Mouse (Mus musculus): ENCODE data around the gene Arpc3. TPM values are rescaled to one million over a fixed set of nuclear protein-coding genes. Genes with fewer than 3 reads are reported as not detected.

The Arpc3 gene
- polyA plus RNA-seq, 1 experiment from 2014 or later: 129 TPM

GRCm38 (mm10) chr5:122400628-122401302 lies 9.1 kb downstream of the Arpc3 start:
- no peak for ATAC-seq (ENCODE audit: insufficient number of reproducible peaks, low FRiP score, low TSS enrichment, low read depth)

GRCm38 (mm10) chr5:122401303-122401640 lies 9.6 kb downstream of the Arpc3 start:
- Histone ChIP-seq H3K4me1 (no peaks in the 10 kb centered on the region), H3K9me3 (replicated peaks) (no peaks in the 10 kb centered on the region), H3K27me3 (no peaks in the 10 kb centered on the region), H3K4me3 (replicated peaks) (no peak overlapping the region), H3K4me2 (replicated peaks) (no peak overlapping the region), H3K9ac (no peak overlapping the region), H3K36me3 (peaks cover 83% of the 10 kb centered on the region), H3K27ac (replicated peaks) (no peak overlapping the region)
- 22% methylated on average over 8 of the region's 8 CpGs for WGBS
- no peak for ATAC-seq (ENCODE audit: insufficient number of reproducible peaks, low FRiP score, low TSS enrichment, low read depth)

More at GRCm38 (mm10) chr5:122400628-122401302, 9.1 kb downstream of the Arpc3 start:
- Histone ChIP-seq H3K9ac (no peak overlapping the region), H3K4me2 (replicated peaks) (no peak overlapping the region), H3K9me3 (replicated peaks) (no peaks in the 10 kb centered on the region), H3K4me3 (replicated peaks) (no peak overlapping the region), H3K4me1 (no peaks in the 10 kb centered on the region), H3K27ac (replicated peaks) (no peak overlapping the region), H3K36me3 (peaks cover 78% of the 10 kb centered on the region), H3K27me3 (no peaks in the 10 kb centered on the region)
- 76% methylated on average over 18 of the region's 18 CpGs for WGBS

DNA sequence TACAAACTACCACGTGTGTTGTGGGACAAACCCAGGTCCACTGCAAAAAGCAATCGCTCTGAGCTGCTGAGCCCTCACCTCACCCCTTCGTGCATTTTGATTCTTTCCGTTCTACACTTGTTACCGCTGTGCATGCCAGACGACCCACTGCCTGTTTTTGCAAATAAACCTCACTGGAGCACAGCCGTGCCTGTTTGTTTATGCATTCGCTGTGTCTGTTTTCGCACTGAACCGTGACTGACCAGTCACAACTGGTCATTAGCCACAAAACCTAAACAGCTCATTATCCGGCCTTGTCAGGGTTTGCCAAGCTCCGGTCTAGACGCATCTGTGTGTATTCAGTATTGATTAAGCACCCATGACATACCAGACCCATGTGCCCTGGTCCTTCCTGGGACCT lies 10.5 kb downstream of the Arpc3 start:
- Histone ChIP-seq H3K4me1 (no peaks in the 10 kb centered on the region), H3K27me3 (no peaks in the 10 kb centered on the region), H3K4me3 (replicated peaks) (no peak overlapping the region), H3K4me2 (replicated peaks) (no peak overlapping the region), H3K9ac (no peak overlapping the region), H3K27ac (replicated peaks) (no peak overlapping the region), H3K9me3 (replicated peaks) (no peaks in the 10 kb centered on the region), H3K36me3 (peaks cover 85% of the 10 kb centered on the region)
- WGBS: 81% methylated on average over 13 of the region's 13 CpGs
- no peak for ATAC-seq (ENCODE audit: insufficient number of reproducible peaks, low FRiP score, low TSS enrichment, low read depth)

- H3K4me1 ChIP-seq: no peaks in the 10 kb centered on the region
- no peak overlapping the region for H3K9ac ChIP-seq
- peaks cover 83% of the 10 kb centered on the region for H3K36me3 ChIP-seq
- no peaks in the 10 kb centered on the region for H3K9me3 ChIP-seq (replicated peaks)
- H3K27ac ChIP-seq (replicated peaks): no peak overlapping the region
- no peak for ATAC-seq (ENCODE audit: insufficient number of reproducible peaks, low FRiP score, low TSS enrichment, low read depth)
- H3K4me3 ChIP-seq (replicated peaks): no peak overlapping the region
- H3K27me3 ChIP-seq: no peaks in the 10 kb centered on the region
- no peak overlapping the region for H3K4me2 ChIP-seq (replicated peaks)
- WGBS: 81% methylated on average over 5 of the region's 5 CpGs
Observed at GRCm38 (mm10) chr5:122402772-122403171, 11.1 kb downstream of the Arpc3 start.

DNA sequence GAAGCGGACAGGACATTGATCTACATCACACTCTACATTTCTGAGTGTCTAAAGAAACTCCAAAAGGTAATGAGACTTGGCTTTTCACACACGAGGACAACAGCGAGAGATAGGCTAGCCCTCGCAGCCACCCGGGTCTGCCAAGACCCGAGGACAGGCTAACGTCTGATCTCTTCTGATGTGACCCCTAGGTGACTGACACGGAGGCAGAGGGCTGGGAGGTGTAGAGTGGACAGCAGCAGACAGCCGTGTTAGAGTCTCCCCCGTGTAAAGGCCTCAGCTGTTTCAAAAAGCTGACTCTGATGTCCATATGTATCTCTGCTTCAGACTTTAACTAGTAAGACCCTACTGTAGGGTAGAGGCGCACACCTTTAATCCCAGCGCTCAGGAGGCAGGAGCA lies 11.7 kb downstream of the Arpc3 start:
- WGBS: 89% methylated on average over 12 of the region's 12 CpGs
- Histone ChIP-seq H3K9me3 (replicated peaks) (no peaks in the 10 kb centered on the region), H3K27ac (replicated peaks) (no peak overlapping the region), H3K4me1 (no peaks in the 10 kb centered on the region), H3K4me2 (replicated peaks) (no peak overlapping the region), H3K36me3 (peaks cover 79% of the 10 kb centered on the region), H3K9ac (no peak overlapping the region), H3K4me3 (replicated peaks) (no peak overlapping the region), H3K27me3 (no peaks in the 10 kb centered on the region)
- no peak for ATAC-seq (ENCODE audit: insufficient number of reproducible peaks, low FRiP score, low TSS enrichment, low read depth)

GRCm38 (mm10) chr5:122405537-122405936 lies 13.9 kb downstream of the Arpc3 start:
- no peaks in the 10 kb centered on the region for H3K9me3 ChIP-seq (replicated peaks)
- H3K4me3 ChIP-seq (replicated peaks): no peak overlapping the region
- H3K4me2 ChIP-seq (replicated peaks): no peak overlapping the region
- no peak overlapping the region for H3K9ac ChIP-seq
- H3K36me3 ChIP-seq: peaks cover 78% of the 10 kb centered on the region
- H3K27me3 ChIP-seq: no peaks in the 10 kb centered on the region
- no peak overlapping the region for H3K27ac ChIP-seq (replicated peaks)
- no peaks in the 10 kb centered on the region for H3K4me1 ChIP-seq
- ATAC-seq (ENCODE audit: insufficient number of reproducible peaks, low FRiP score, low TSS enrichment, low read depth): no peak
- WGBS: 92% methylated on average over 10 of the region's 10 CpGs

DNA sequence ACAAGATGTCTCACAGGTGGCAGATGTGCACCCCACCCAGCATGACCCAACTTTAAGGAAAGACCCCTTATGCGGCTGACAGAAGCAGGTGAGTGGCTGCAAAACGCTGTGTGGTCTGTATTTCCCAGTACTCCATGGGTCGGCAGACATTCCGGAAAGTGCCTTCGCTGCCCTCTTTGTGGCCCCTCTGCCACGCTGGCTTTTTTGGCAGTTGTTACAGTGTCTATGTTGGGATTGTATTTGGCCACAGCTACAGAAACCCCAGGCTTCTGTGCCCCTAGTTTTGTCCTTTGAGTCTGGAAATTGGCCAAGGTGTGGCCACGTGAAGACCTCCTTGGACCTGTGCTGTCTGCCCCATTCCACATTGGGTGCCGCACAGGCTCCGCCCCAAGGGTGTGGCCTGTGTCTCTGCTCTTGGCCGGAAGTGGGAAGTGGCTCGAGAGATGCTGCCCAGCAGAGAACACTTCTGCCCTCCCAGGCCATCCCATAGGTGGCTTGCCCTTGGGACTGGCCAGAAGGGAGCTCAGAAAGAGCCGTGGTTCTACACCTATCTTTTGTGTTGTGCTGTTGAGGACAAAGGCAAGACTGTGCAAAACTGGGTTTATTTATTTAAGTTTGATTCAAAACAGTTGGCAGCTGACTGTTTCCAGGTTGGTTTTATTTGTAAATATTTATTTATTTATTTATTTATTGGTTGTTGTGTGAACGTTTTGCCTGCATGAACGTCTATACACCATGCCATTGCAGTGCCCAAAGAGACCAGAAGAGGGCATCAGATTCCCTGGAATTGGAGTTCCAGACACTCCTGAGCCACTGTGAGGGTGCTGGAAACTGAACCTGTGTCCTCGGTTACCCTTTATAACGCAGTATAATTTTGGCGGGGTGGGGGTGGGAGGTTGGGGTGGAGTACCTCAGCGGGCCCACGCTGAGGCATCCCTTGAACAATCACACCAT lies 18.3 kb downstream of the Arpc3 start:
- no peak overlapping the region for H3K4me2 ChIP-seq (replicated peaks)
- H3K9me3 ChIP-seq (replicated peaks): no peaks in the 10 kb centered on the region
- H3K4me1 ChIP-seq: peaks cover 2% of the 10 kb centered on the region; the same call in 1 of the 2 replicates
- H3K27ac ChIP-seq (replicated peaks): no peak overlapping the region
- WGBS: 86% methylated on average over 19 of the region's 19 CpGs
- no peak for ATAC-seq (ENCODE audit: insufficient number of reproducible peaks, low FRiP score, low TSS enrichment, low read depth)
- H3K27me3 ChIP-seq: no peaks in the 10 kb centered on the region
- no peak overlapping the region for H3K4me3 ChIP-seq (replicated peaks)
- H3K9ac ChIP-seq: no peak overlapping the region
- H3K36me3 ChIP-seq: peaks cover 39% of the 10 kb centered on the region

- ATAC-seq (ENCODE audit: insufficient number of reproducible peaks, low FRiP score, low TSS enrichment, low read depth): no peak
- H3K27me3 ChIP-seq: no peaks in the 10 kb centered on the region
- peaks cover 2% of the 10 kb centered on the region; the same call in 1 of the 2 replicates for H3K4me1 ChIP-seq
- 68% methylated on average over 5 of the region's 5 CpGs for WGBS
- no peak overlapping the region for H3K4me3 ChIP-seq (replicated peaks)
- no peak overlapping the region for H3K27ac ChIP-seq (replicated peaks)
- peaks cover 20% of the 10 kb centered on the region for H3K36me3 ChIP-seq
- no peaks in the 10 kb centered on the region for H3K9me3 ChIP-seq (replicated peaks)
- H3K9ac ChIP-seq: no peak overlapping the region
- H3K4me2 ChIP-seq (replicated peaks): no peak overlapping the region
Observed at GRCm38 (mm10) chr5:122411892-122412291, 20.2 kb downstream of the Arpc3 start.

DNA sequence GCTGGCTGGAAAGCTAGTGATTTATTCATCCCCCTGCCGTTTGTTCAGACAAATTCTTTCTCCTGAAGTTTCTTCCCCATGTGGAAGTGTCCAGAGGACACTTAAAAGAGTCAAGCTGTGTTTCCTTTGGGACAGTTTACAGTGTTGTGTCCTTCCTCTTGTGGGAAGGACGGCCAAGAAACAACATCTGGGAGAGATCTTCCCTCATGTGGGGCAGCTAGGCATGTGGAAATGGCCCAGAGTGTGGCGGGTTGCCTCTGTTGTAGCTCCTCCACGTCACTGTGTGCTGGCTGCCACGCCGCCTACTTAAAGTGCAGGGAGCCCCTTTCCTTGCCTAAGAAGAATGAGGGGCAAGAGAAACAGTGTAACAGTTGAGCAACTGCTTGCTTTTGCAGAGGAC lies 21.1 kb downstream of the Arpc3 start:
- WGBS: 45% methylated on average over 6 of the region's 6 CpGs
- H3K4me2 ChIP-seq (replicated peaks): no peak overlapping the region
- 0 out of 2 replicates have a peak overlapping the region, but pooled peaks have one; percentile 29 for H3K27ac ChIP-seq (replicated peaks)
- no peak overlapping the region for H3K9ac ChIP-seq
- H3K4me3 ChIP-seq (replicated peaks): no peak overlapping the region
- no peak for ATAC-seq (ENCODE audit: insufficient number of reproducible peaks, low FRiP score, low TSS enrichment, low read depth)
- no peaks in the 10 kb centered on the region for H3K27me3 ChIP-seq
- peaks cover 13% of the 10 kb centered on the region; the same call in 1 of the 2 replicates for H3K36me3 ChIP-seq
- H3K9me3 ChIP-seq (replicated peaks): no peaks in the 10 kb centered on the region
- H3K4me1 ChIP-seq: peaks cover 2% of the 10 kb centered on the region; the same call in 1 of the 2 replicates

- H3K4me1 ChIP-seq: peaks cover 2% of the 10 kb centered on the region; the same call in 1 of the 2 replicates
- no peak overlapping the region for H3K9ac ChIP-seq
- H3K27me3 ChIP-seq: no peaks in the 10 kb centered on the region
- no peak overlapping the region for H3K4me2 ChIP-seq (replicated peaks)
- 90% methylated on average over 5 of the region's 5 CpGs for WGBS
- no peaks in the 10 kb centered on the region for H3K9me3 ChIP-seq (replicated peaks)
- ATAC-seq (ENCODE audit: insufficient number of reproducible peaks, low FRiP score, low TSS enrichment, low read depth): no peak
- no peak overlapping the region for H3K27ac ChIP-seq (replicated peaks)
- no peak overlapping the region for H3K4me3 ChIP-seq (replicated peaks)
- H3K36me3 ChIP-seq: peaks cover 13% of the 10 kb centered on the region; the same call in 1 of the 2 replicates
Observed at GRCm38 (mm10) chr5:122414351-122414750, 22.7 kb downstream of the Arpc3 start.

GRCm38 (mm10) chr5:122415465-122415864 lies 23.8 kb downstream of the Arpc3 start:
- H3K4me3 ChIP-seq (replicated peaks): no peak overlapping the region
- H3K9me3 ChIP-seq (replicated peaks): no peaks in the 10 kb centered on the region
- H3K4me2 ChIP-seq (replicated peaks): no peak overlapping the region
- H3K27me3 ChIP-seq: no peaks in the 10 kb centered on the region
- WGBS: 81% methylated on average over 12 of the region's 12 CpGs
- peak; percentile 65; the same call in 1 of the 2 replicates for ATAC-seq (ENCODE audit: insufficient number of reproducible peaks, low FRiP score, low TSS enrichment, low read depth)
- H3K27ac ChIP-seq (replicated peaks): no peak overlapping the region
- H3K36me3 ChIP-seq: peaks cover 4% of the 10 kb centered on the region; the same call in 1 of the 2 replicates
- H3K9ac ChIP-seq: no peak overlapping the region
- peaks cover 2% of the 10 kb centered on the region; the same call in 1 of the 2 replicates for H3K4me1 ChIP-seq
